ENCODE assay signal across 9 mouse cellular contexts in genomic region chr7:51510671-51511651, GRCm38 (mm10). TPM values are rescaled to one million over a fixed set of nuclear protein-coding genes. Genes with fewer than 3 reads are reported as not detected.
DNase-seq lines count a peak whose midpoint lies in the region; ATAC-seq and TF ChIP-seq lines count a peak whose summit lies in the region.
"Had no signal": no experiment of that assay in that cellular context is flagged by ENCODE, and none has a peak within 500 bp of the region (broad histone marks: within the 10 kb centered on the region; RNA-seq: fewer than 3 reads in every experiment).

TSS of gene Ano5 (plus strand) at chr7:51511029.

- H3K4me1 ChIP-seq in cortical plate, adult 2 months (ENCODE audit: control insufficient read depth, insufficient read depth, low read length) = no peaks in the 10 kb centered on the region
- H3K4me1 ChIP-seq in intestine, embryonic 15.5 days (replicated peaks) = 0 out of 2 replicates have a peak, but pooled peaks cover 4% of the 10 kb centered on the region

- H3K27ac ChIP-seq in cortical plate, adult 2 months (ENCODE audit: insufficient read depth, low read length) = no peak within 1 kb of the TSS
- no peak within 1 kb of the TSS for H3K27ac ChIP-seq in intestine, embryonic 15.5 days

- H3K27me3 ChIP-seq in intestine, embryonic 15.5 days (replicated peaks) = no peaks in the 10 kb centered on the region

- no peak for TF ChIP-seq CTCF in cortical plate, adult 2 months (IDR thresholded peaks at IDR 0.05; ENCODE audit: extremely low read depth, insufficient read depth, low read length)

- H3K9ac ChIP-seq in intestine, embryonic 15.5 days = peak within 1 kb of the TSS; percentile 11

- peak within 1 kb of the TSS; percentile 88 for H3K4me2 ChIP-seq in intestine, embryonic 15.5 days (replicated peaks)

- WGBS in intestine, embryonic 15.5 days = 1% methylated on average over 45 of the region's 45 CpGs

- H3K9me3 ChIP-seq in intestine, embryonic 15.5 days = no peaks in the 10 kb centered on the region

- peak; percentile 82 for ATAC-seq in intestine, embryonic 15.5 days

- no peaks in the 10 kb centered on the region for H3K36me3 ChIP-seq in intestine, embryonic 15.5 days

- no peak for TF ChIP-seq POLR2A in cortical plate, adult 2 months (IDR thresholded peaks at IDR 0.05; ENCODE audit: extremely low read depth, insufficient read depth, low read length)

- DNase-seq in R1 (ENCODE audit: low read depth, low spot score) = peak; percentile 82
- DNase-seq in gastrocnemius, adult 8-10 months (ENCODE audit: low spot score in 2 of 2) = peak; percentile 35 to 74
- peak; percentile 15 to 17 for DNase-seq in left cerebral cortex, adult 8-10 months (ENCODE audit: low spot score in 2 of 2)
- DNase-seq in lung, postnatal 4 days = peak; percentile 7 to 47
- DNase-seq in right cerebral cortex, postnatal 14 days = peak; percentile 24
- DNase-seq in thymus, postnatal 0 days (ENCODE audit: low spot score) = no peak

- peak within 1 kb of the TSS; percentile 42 for H3K4me3 ChIP-seq in cortical plate, adult 2 months (ENCODE audit: insufficient read depth, low read length)
- peak within 1 kb of the TSS; percentile 41 for H3K4me3 ChIP-seq in intestine, embryonic 15.5 days (replicated peaks)

RNA-seq across cellular contexts. Expression of gene Ano5, which starts in this region (rescaled TPM):
- polyA plus RNA-seq in cortical plate, adult 2 months (2012; rRNA removed) = 0.38 and 0.45 TPM in 2 replicates
- total RNA-seq in gastrocnemius, adult 8-10 months (2022) = 100 to 1,000 TPM in 2 of 4 experiments, 10 to 100 TPM in 2; 85.7 to 139 (median 108) TPM
- 0.15 and 0.25 TPM in 2 replicates for polyA plus RNA-seq in intestine, embryonic 15.5 days (2015; fragmentation: Nextera tagmentation; extraction: Ambion mirVana)
- 1 to 10 TPM in 1 of 4 experiments, under 1 TPM in 3; 0.78 to 1.2 (median 0.82) TPM for total RNA-seq in left cerebral cortex, adult 8-10 months (2022)
- polyA plus RNA-seq in thymus, postnatal 0 days (2015; fragmentation: Nextera tagmentation; extraction: Ambion mirVana) = 0.04 TPM in 2 replicates
- total RNA-seq: MEL had no signal

Comparison
In these comparisons a context has a peak if more than half of its experiments do, and no peak if none do; other contexts are left out.
1. RNA of gene Ano5 (total RNA-seq): 85.7 to 139 TPM in gastrocnemius, adult 8-10 months; 0.78 to 1.2 TPM in left cerebral cortex, adult 8-10 months; every median in the first group is over 10 times any median in the second.
2. Peak in ATAC-seq, H3K4me3 ChIP-seq, H3K9ac ChIP-seq and H3K4me2 ChIP-seq in intestine, embryonic 15.5 days; RNA of the gene not detected or under 1 TPM.